Mouse (Mus musculus): ENCODE results near the gene Pnp.

DNA sequence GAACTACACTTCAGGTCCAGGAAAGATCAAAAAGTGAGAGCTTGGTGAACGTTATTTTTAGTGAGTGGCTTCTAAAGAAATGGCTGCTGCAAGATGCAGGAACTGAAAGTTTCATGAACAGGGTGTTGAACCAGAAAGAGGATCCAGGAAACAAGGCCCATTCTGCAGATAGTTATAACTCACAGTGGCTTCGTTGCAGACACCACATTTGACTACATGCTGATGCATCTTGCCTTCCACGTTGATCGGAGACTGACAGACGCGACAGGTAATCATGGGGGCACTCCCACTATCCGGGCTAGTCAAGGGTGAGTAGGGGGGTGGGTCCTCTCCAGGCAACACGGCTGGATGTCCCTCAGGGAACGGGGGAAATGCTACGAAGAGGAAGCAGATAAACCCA, 931 bp upstream of the Pnp start:
- no peak for TF ChIP-seq CTCF (IDR thresholded peaks at IDR 0.05)
- no peak for TF ChIP-seq EP300 (IDR thresholded peaks at IDR 0.05)
